Mouse (Mus musculus) hindbrain, embryonic 14.5 days (tissue): ENCODE measurements around the gene Lrrc1. TPM values are rescaled to one million over a fixed set of nuclear protein-coding genes. Genes with fewer than 3 reads are reported as not detected.

ENCODE experiments used
- ATAC-seq: fragments of 200-750 bp; cut with Nextera tagmentation; 2 replicates; pipeline ENCODE4 v1.8.0; 2017; ENCODE audit warnings: moderate number of reproducible peaks, mild to moderate bottlenecking, moderate TSS enrichment, moderate library complexity; ENCODE audit not compliant: low FRiP score
- DNase-seq: peaks from one replicate; pipeline ENCODE4 v3.0.0-alpha.2; 2015; ENCODE audit warnings: low spot score
- H3K27ac ChIP-seq: fragments of 300-500 bp; sonication (generic); 2 replicates; pipeline ENCODE4 v1.5.1; 2014; ENCODE audit warnings: mild to moderate bottlenecking, moderate library complexity
- H3K27me3 ChIP-seq: fragments of 300-500 bp; sonication (generic); 2 replicates; pipeline ENCODE4 v1.6.1; 2014; ENCODE audit warnings: mild to moderate bottlenecking, low read length, mixed read lengths; ENCODE audit not compliant: control insufficient read depth, insufficient read depth
- H3K36me3 ChIP-seq: fragments of 300-500 bp; sonication (generic); replicated peaks from 2 replicates; pipeline ENCODE4 v1.6.1; 2014; ENCODE audit not compliant: control insufficient read depth, insufficient read depth
- H3K4me1 ChIP-seq: fragments of 300-500 bp; sonication (generic); replicated peaks from 2 replicates; pipeline ENCODE4 v1.6.1; 2014; ENCODE audit warnings: antibody characterized with exemption, low read length, mixed read lengths; ENCODE audit not compliant: control insufficient read depth, insufficient read depth
- H3K4me2 ChIP-seq: fragments of 300-500 bp; sonication (generic); replicated peaks from 2 replicates; pipeline ENCODE4 v1.6.1; 2014; ENCODE audit warnings: mild to moderate bottlenecking, moderate library complexity
- H3K4me3 ChIP-seq: fragments of 300-500 bp; sonication (generic); replicated peaks from 2 replicates; pipeline ENCODE4 v1.5.1; 2014; ENCODE audit warnings: mild to moderate bottlenecking, low read length
- H3K9ac ChIP-seq: fragments of 300-500 bp; sonication (generic); 2 replicates; pipeline ENCODE4 v1.6.1; 2014
- H3K9me3 ChIP-seq: fragments of 300-500 bp; sonication (generic); 2 replicates; pipeline ENCODE4 v1.6.1; 2016; ENCODE audit warnings: low read length; ENCODE audit not compliant: control insufficient read depth
- WGBS: fragments of 180-500 bp; shearing (Covaris S2); extraction: QIAGEN DNeasy Blood & Tissue Kit; methylation state at CpG from one replicate; pipeline ENCODE4 v1.1.7; 2014; 5-methylcytosine and 5-hydroxymethylcytosine counted together
- polyA plus RNA-seq: library from polyadenylated mRNA; unstranded; fragments of >200 nt; fragmentation: Nextera tagmentation; extraction: Ambion mirVana; gene quantifications from 2 replicates; pipeline ENCODE4 v1.2.1, GENCODE M21; 2014

The Lrrc1 gene
- polyA plus RNA-seq, 1 experiment from 2014 or later, result 6.4 TPM

DNA sequence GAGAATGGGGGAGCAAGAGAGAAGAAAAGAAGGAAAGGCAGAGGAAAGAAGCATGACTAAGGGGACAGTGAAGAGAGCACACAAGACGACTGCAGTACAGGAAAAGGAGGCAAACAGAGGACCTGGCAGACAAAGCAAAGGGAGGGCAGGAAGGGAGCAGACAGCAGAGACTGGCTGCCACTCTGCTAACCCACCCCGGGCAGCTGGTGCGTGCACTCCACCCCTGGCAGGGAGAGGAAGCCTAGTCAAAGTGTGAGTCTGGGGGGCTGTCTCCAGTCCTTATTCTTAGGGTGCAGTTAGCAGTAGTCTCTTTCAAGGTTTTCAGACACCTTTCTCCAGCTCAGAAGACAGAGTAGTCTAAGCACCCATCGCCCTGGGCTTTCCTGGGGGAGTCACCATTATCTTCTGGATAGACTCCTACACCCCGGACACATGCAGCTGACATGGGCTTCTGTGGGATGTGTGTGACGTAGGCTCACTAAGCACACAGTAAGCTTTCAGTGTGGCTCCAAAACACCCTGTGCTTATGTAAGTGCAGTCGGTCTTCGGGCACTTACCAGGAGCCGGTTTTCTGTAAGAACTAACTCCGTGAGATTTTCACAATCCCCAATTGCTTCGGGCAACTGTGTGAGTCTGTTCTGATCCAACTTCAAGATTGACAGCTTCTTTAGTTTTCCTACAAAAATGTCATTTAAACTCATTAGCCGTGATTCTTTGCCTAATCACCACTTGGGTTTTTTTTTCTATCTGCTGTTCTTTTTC, 92.4 kb downstream of the Lrrc1 start:
- DNase-seq, result no peak
- 78% methylated on average over 12 of the region's 12 CpGs for WGBS
- no peak overlapping the region for H3K4me3 ChIP-seq

DNA sequence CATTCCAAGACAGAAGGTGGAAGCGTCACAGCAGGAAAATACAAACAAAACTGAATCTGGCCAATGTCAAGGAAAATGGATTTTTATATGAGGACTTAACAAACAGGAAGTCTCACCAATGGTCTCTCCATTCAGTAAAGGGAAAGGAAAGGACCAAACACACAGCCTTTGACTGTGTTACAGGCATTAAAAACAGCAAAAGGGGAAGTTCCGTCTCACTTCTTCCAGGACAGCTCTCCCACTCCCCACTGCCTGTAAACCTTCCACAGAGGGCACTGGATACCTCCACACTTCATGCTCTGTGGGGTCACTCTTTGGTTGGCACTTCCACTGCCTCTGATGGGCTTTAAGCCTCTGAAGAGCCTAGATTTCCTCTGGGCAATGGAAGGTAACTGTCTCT, 94.2 kb downstream of the Lrrc1 start:
- H3K9me3 ChIP-seq, result no peaks in the 10 kb centered on the region
- ATAC-seq (no peak), DNase-seq (no peak)
- 87% methylated on average over 2 of the region's 2 CpGs for WGBS
- H3K27ac ChIP-seq, result no peak overlapping the region
- no peaks in the 10 kb centered on the region; the same call in 1 of the 2 replicates for H3K4me1 ChIP-seq
- no peak overlapping the region for H3K4me3 ChIP-seq
- H3K36me3 ChIP-seq, result 0 out of 2 replicates have a peak, but pooled peaks cover 4% of the 10 kb centered on the region
- no peak overlapping the region for H3K4me2 ChIP-seq
- H3K9ac ChIP-seq, result no peak overlapping the region
- no peaks in the 10 kb centered on the region for H3K27me3 ChIP-seq

More for the DNA sequence above, 92.4 kb downstream of the Lrrc1 start:
- H3K27ac ChIP-seq, result no peak overlapping the region
- H3K27me3 ChIP-seq, result no peaks in the 10 kb centered on the region
- H3K9me3 ChIP-seq, result no peaks in the 10 kb centered on the region
- 0 out of 2 replicates have a peak, but pooled peaks cover 7% of the 10 kb centered on the region for H3K36me3 ChIP-seq
- no peak for ATAC-seq
- no peak overlapping the region for H3K4me2 ChIP-seq
- H3K4me1 ChIP-seq, result no peaks in the 10 kb centered on the region; the same call in 1 of the 2 replicates
- H3K9ac ChIP-seq, result no peak overlapping the region

GRCm38 (mm10) chr9:77444876-77445275, 99.8 kb downstream of the Lrrc1 start:
- Histone ChIP-seq H3K27ac (no peak overlapping the region), H3K4me3 (no peak overlapping the region), H3K36me3 (0 out of 2 replicates have a peak, but pooled peaks cover 2% of the 10 kb centered on the region), H3K4me2 (no peak overlapping the region), H3K27me3 (no peaks in the 10 kb centered on the region), H3K4me1 (no peaks in the 10 kb centered on the region), H3K9me3 (no peaks in the 10 kb centered on the region), H3K9ac (no peak overlapping the region)
- WGBS, result 98% methylated on average over 4 of the region's 4 CpGs
- ATAC-seq, result no peak
- no peak for DNase-seq

- 82% methylated on average over 6 of the region's 6 CpGs for WGBS
- H3K27ac ChIP-seq, result peak overlapping the region; percentile 52; the same call in 1 of the 2 replicates
- 0 out of 2 replicates have a peak, but pooled peaks cover 4% of the 10 kb centered on the region for H3K4me1 ChIP-seq
These were observed 105.3 kb downstream of the Lrrc1 start for GRCm38 (mm10) chr9:77439371-77439770.

GRCm38 (mm10) chr9:77438836-77439271, 105.8 kb downstream of the Lrrc1 start:
- no peak overlapping the region for H3K9ac ChIP-seq
- 0 out of 2 replicates have a peak, but pooled peaks cover 4% of the 10 kb centered on the region for H3K4me1 ChIP-seq
- WGBS, result 61% methylated on average over 11 of the region's 11 CpGs
- ATAC-seq (peak; percentile 69), DNase-seq (no peak)
- 0 out of 2 replicates have a peak overlapping the region, but pooled peaks have one; percentile 3 for H3K4me2 ChIP-seq
- peak overlapping the region; percentile 52; the same call in 1 of the 2 replicates for H3K27ac ChIP-seq
- H3K27me3 ChIP-seq, result no peaks in the 10 kb centered on the region
- H3K9me3 ChIP-seq, result no peaks in the 10 kb centered on the region
- no peaks in the 10 kb centered on the region; the same call in 1 of the 2 replicates for H3K36me3 ChIP-seq
- no peak overlapping the region for H3K4me3 ChIP-seq

More at GRCm38 (mm10) chr9:77439371-77439770, 105.3 kb downstream of the Lrrc1 start:
- Histone ChIP-seq H3K4me3 (no peak overlapping the region), H3K27me3 (no peaks in the 10 kb centered on the region), H3K4me2 (0 out of 2 replicates have a peak overlapping the region, but pooled peaks have one; percentile 3), H3K9ac (no peak overlapping the region), H3K9me3 (no peaks in the 10 kb centered on the region), H3K36me3 (no peaks in the 10 kb centered on the region)
- ATAC-seq, result no peak
- no peak for DNase-seq

- Histone ChIP-seq H3K9me3 (no peaks in the 10 kb centered on the region), H3K4me2 (no peak overlapping the region), H3K27me3 (no peaks in the 10 kb centered on the region), H3K36me3 (no peaks in the 10 kb centered on the region; the same call in 1 of the 2 replicates), H3K27ac (no peak overlapping the region), H3K4me1 (0 out of 2 replicates have a peak, but pooled peaks cover 4% of the 10 kb centered on the region), H3K4me3 (no peak overlapping the region), H3K9ac (no peak overlapping the region)
- 92% methylated on average over 6 of the region's 6 CpGs for WGBS
- no peak for ATAC-seq
- no peak for DNase-seq
These were observed 107.5 kb downstream of the Lrrc1 start for GRCm38 (mm10) chr9:77437131-77437530.

DNA sequence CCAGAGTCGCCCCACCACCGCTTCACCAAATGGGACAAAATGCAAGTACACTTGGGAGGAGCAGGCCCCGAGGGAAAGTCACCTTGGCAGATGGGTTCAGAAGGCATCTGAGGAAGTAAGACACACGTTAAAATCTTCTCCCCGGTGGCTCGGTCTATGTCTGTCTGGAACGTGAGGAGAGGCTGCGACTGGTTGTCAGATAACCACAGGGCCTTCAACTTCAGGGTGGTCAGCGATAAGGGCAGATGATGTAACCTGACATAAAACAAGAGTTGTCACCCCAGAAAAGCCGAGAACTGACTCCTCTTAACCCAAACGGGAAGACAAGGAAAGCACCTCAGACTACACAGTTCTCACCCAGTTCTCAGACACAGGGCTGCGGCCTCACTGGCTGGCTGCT, 109.7 kb downstream of the Lrrc1 start:
- Histone ChIP-seq H3K4me1 (0 out of 2 replicates have a peak, but pooled peaks cover 4% of the 10 kb centered on the region), H3K4me2 (no peak overlapping the region), H3K27ac (no peak overlapping the region), H3K36me3 (no peaks in the 10 kb centered on the region; the same call in 1 of the 2 replicates), H3K27me3 (no peaks in the 10 kb centered on the region), H3K9ac (no peak overlapping the region), H3K4me3 (no peak overlapping the region), H3K9me3 (no peaks in the 10 kb centered on the region)
- WGBS, result 88% methylated on average over 12 of the region's 12 CpGs
- DNase-seq (no peak), ATAC-seq (no peak)

- ATAC-seq (no peak), DNase-seq (no peak)
- Histone ChIP-seq H3K9ac (no peak overlapping the region), H3K9me3 (no peaks in the 10 kb centered on the region), H3K36me3 (no peaks in the 10 kb centered on the region; the same call in 1 of the 2 replicates), H3K27me3 (no peaks in the 10 kb centered on the region), H3K4me2 (no peak overlapping the region), H3K4me1 (peaks cover under 1% of the 10 kb centered on the region; the same call in 1 of the 2 replicates), H3K27ac (no peak overlapping the region), H3K4me3 (no peak overlapping the region)
- WGBS, result 91% methylated on average over 4 of the region's 4 CpGs
These were observed 111.2 kb downstream of the Lrrc1 start for GRCm38 (mm10) chr9:77433476-77433875.

DNA sequence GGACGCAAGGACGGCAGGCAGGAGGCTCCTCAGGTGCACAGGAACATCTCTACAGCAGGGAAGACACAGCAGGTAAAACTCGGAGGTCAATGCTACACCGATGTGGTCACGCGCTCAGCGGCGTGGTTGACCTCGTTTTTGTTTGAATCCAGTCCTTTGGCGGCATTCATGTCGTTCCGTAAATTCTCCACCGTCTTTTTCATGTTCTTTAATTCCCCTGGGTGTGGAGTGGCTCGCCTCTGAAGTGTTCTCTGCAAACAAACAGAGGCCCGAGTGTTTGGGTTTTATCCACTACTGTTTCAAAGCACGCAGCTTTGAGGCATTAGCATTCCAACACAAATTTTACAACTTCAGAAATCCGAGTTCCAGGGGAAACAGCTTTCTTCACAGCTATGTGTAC, 112.6 kb downstream of the Lrrc1 start:
- Histone ChIP-seq H3K9me3 (no peaks in the 10 kb centered on the region), H3K9ac (no peak overlapping the region), H3K4me1 (peaks cover 15% of the 10 kb centered on the region), H3K4me3 (no peak overlapping the region), H3K36me3 (no peaks in the 10 kb centered on the region; the same call in 1 of the 2 replicates), H3K4me2 (no peak overlapping the region), H3K27me3 (no peaks in the 10 kb centered on the region), H3K27ac (no peak overlapping the region)
- WGBS, result 86% methylated on average over 17 of the region's 17 CpGs
- no peak for DNase-seq
- no peak for ATAC-seq
